Mouse (Mus musculus) cerebellum, postnatal 25 days (tissue): ENCODE measurements around the gene Eva1c.

Source experiments
- DNase-seq, 2 experiments: peaks; one replicate each; pipeline ENCODE4 v3.0.0; 2021; ENCODE audit warnings: mixed read lengths in 2 of 2

Gene Eva1c

GRCm38 (mm10) chr16:90924606-90925370 is 98.3 kb downstream of the Eva1c start:
- DNase-seq: no peak

DNA sequence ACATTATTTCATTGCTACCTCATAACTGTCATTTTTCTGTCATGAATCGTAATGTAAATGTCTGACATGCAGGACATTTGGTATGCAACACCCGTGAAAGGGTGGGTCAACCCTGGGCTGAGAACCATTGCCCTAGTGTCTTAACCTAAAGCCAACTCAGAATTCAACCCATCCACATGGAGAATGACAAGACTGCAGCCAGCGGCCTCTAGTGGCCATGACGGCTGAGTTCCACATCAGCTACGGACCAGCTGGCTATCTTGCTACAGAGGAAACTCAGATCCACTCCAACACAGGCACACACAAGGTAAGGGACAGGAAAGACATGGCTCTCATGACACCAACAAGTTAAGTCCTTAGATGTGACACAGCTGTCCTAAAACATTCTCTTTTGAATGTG is 98.9 kb downstream of the Eva1c start:
- DNase-seq: peak; percentile 66 to 82

DNA sequence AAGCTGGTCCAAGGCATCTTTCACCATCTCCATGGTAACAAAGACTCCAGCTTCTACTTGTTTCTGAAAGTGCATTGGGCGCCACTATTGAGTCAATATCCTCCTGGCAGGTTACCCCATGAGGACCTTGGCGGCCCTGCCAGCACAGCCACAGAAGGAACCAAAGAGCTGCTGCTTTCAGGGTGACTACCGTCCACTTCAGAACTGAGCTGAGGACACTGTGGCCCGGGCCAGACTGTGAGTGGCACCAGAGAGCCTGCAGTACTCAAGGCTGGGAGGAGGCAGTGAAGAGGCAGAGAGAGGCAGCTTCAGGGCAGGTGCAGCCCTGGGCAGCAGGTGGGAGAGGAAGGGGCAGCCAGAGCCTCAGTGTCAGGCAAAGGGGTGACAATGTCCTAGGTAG is 100.9 kb downstream of the Eva1c start:
- DNase-seq: no peak

GRCm38 (mm10) chr16:90933534-90934176 is 107.1 kb downstream of the Eva1c start:
- no peak for DNase-seq

DNA sequence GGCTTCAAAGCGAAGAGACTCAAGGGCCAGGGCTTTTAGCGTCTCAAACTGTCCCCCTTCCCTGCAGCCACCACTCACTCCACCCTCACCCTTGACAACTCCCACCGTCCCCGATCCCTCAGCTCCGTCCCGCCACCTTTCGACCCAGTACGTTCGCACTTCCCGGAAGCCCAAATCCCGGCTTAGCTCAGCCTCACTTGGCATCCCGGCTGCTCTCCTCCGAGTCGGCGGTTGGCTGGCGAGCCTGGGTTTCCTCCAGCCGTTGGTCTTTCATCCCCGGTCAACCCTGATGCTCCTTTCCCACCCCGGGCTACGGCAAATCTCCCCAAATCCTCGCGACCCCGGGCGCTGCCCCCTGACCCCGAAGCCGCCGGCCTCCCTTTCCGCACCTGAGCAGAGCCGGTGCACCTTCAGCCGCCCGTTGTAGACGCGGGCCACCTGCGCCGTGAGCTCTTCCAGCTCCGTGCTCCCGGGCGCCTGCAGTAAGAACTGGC is 107.7 kb downstream of the Eva1c start:
- DNase-seq: peak in 1 of 2 experiments; percentile 78

DNA sequence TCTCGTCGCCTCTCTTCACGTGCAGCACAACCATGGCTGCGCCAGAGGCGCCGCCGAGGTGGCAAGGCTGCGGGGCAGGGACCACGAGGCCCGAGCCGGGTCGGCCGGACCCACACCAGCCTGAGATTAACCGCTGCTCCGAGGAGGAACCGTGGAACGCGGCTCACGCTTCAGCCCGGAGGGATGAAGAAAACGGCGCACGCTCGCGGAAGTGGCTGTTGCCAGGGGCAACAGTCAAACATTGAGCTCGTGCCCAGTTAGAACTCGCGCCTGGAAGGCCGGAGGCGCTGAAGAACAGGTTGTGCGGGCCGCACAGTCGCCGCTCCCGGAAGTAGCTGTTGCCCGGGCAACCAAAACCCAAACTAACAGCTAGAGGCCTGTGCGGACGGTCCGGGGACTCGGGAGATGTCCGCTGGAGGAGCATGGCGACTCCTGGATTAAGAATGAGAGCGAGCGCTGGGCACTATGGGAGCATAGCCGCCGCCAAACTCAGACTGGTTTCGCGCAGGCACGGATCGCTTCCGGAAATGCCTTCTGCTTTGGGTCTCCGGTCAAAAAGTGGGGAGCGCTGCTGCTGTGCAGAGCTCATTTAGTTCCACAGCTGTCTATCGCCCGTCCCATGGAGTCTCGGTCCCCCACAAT is 108.3 kb downstream of the Eva1c start, which contains the start of gene Cfap298:
Cfap298 (minus strand) TSS at position 428 of the 642 bp plus-strand sequence.
- DNase-seq: peak; percentile 95

DNA sequence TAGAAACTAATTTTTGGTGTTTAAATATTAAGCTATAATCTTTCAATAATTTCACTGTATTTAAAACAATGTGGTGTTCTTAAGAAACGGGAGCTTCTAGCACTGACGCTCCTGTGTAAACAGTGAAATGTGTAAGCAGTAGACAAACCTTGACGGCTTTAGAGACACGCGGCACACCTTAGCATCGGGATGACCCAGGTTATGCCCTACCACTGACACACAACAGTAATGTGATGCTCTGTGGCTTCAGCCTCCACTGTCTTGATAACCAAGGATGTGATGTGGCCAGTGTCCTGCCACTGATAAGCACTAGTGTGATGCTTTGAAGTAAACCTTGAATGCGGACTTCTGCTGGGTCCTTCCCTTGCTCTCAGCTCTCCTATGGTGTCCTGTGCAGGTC is 114.7 kb downstream of the Eva1c start:
- DNase-seq: no peak

DNA sequence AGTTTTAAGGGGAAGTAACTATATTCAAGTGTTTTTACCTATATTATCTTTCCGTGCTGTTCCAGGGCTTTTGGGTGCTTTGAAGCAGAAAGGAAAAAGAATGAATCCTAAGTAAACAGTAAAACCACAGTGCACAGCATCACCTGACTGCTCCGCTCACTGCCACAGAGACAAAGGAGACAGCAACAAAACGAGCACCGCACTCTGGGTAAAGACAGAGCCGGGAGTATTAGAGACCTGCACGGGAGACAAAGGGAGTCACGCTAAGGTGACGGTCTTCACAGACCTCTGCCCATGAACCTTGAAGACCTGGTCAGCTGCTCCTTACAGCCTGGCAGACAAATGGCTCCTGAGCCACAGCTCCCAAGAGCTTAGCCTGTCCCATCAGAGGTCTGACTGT is 120.5 kb downstream of the Eva1c start:
- DNase-seq: no peak

- DNase-seq: no peak
Measured at GRCm38 (mm10) chr16:90950354-90950963, 123.9 kb downstream of the Eva1c start.

DNA sequence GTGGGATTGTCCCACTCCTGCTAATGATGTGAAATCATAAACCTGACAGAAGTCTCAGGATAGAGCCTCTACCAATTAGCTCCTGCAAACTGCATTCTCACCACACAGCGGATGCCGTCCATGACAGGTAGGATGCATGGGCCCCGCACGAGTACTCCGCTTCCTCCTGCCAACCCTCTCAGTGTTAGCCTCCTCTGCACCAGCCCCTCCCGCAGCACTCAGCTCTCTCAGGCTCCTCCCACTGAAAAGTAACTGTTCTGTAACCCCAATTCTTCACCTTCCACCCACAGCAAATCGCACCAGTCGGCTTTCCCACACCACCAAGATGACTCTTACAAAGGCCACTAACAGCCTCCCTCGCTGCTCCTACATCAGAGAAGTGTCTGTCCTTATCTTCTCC is 126.6 kb downstream of the Eva1c start:
- no peak for DNase-seq

- no peak for DNase-seq
Measured at GRCm38 (mm10) chr16:90953770-90954169, 127.3 kb downstream of the Eva1c start.
